Mouse (Mus musculus) hindbrain, embryonic 16.5 days (tissue): ENCODE results near the gene Rpl36-ps4. TPM values are rescaled to one million over a fixed set of nuclear protein-coding genes. Genes with fewer than 3 reads are reported as not detected.

Source experiments
- ATAC-seq: fragments of 200-750 bp; cut with Nextera tagmentation; 2 replicates; pipeline ENCODE4 v1.8.0; 2017; ENCODE audit warnings: moderate TSS enrichment, moderate library complexity
- H3K27ac ChIP-seq: fragments of 300-500 bp; sonication (generic); 2 replicates; pipeline ENCODE4 v1.5.1; 2014; ENCODE audit warnings: low read depth, mild to moderate bottlenecking, control low read depth, low read length, moderate library complexity
- H3K27me3 ChIP-seq: fragments of 300-500 bp; sonication (generic); replicated peaks from 2 replicates; pipeline ENCODE4 v1.6.1; 2014; ENCODE audit warnings: low read length; ENCODE audit not compliant: control insufficient read depth, insufficient read depth
- H3K36me3 ChIP-seq: fragments of 300-500 bp; sonication (generic); 2 replicates; pipeline ENCODE4 v1.6.1; 2014; ENCODE audit warnings: mild to moderate bottlenecking, low read length, moderate library complexity, mixed read lengths; ENCODE audit not compliant: control insufficient read depth, insufficient read depth
- H3K4me1 ChIP-seq: fragments of 300-500 bp; sonication (generic); 2 replicates; pipeline ENCODE4 v1.6.1; 2014; ENCODE audit warnings: low read depth, low read length; ENCODE audit not compliant: control insufficient read depth, insufficient read depth
- H3K4me2 ChIP-seq: fragments of 300-500 bp; sonication (generic); 2 replicates; pipeline ENCODE4 v1.6.1; 2014; ENCODE audit warnings: mild to moderate bottlenecking, low read length, control low read depth, moderate library complexity
- H3K4me3 ChIP-seq: fragments of 300-500 bp; sonication (generic); 2 replicates; pipeline ENCODE4 v1.5.1; 2014; ENCODE audit warnings: mild to moderate bottlenecking, low read length, control low read depth, moderate library complexity
- H3K9ac ChIP-seq: fragments of 300-500 bp; sonication (generic); 2 replicates; pipeline ENCODE4 v1.6.1; 2014; ENCODE audit warnings: low read depth, mild to moderate bottlenecking, control low read depth, low read length, moderate library complexity
- H3K9me3 ChIP-seq: fragments of 300-500 bp; sonication (generic); 2 replicates; pipeline ENCODE4 v1.6.1; 2014; ENCODE audit warnings: mild to moderate bottlenecking, low read length, moderate library complexity; ENCODE audit not compliant: control insufficient read depth
- WGBS: fragments of 180-500 bp; shearing (Covaris S2); extraction: QIAGEN DNeasy Blood & Tissue Kit; methylation state at CpG from one replicate; pipeline ENCODE4 v1.1.7; 2014; 5-methylcytosine and 5-hydroxymethylcytosine counted together
- polyA plus RNA-seq: library from polyadenylated mRNA; unstranded; fragments of >200 nt; fragmentation: Nextera tagmentation; extraction: Ambion mirVana; gene quantifications from 2 replicates; pipeline ENCODE4 v1.2.1, GENCODE M21; 2015

Rpl36-ps4 gene
- polyA plus RNA-seq, result not detected in 2 replicates

- no peak within 1 kb of the TSS for H3K9ac ChIP-seq
- H3K27ac ChIP-seq, result no peak within 1 kb of the TSS
- no peaks in the 10 kb centered on the region for H3K4me1 ChIP-seq
- H3K36me3 ChIP-seq, result no peaks in the 10 kb centered on the region
- no peak within 1 kb of the TSS for H3K4me2 ChIP-seq
- H3K9me3 ChIP-seq, result no peaks in the 10 kb centered on the region; the same call in 1 of the 2 replicates
- ATAC-seq, result no peak
- no peaks in the 10 kb centered on the region for H3K27me3 ChIP-seq
- WGBS, result 86% methylated on average over 5 of the region's 5 CpGs
- H3K4me3 ChIP-seq, result no peak within 1 kb of the TSS
These were observed at the start of gene Rpl36-ps4 for GRCm38 (mm10) chr17:87920677-87921076. Gene Rpl36-ps4, plus strand, starts transcription at chr17:87920977.

GRCm38 (mm10) chr17:87871461-87872126, 49.2 kb upstream of the Rpl36-ps4 start:
- Histone ChIP-seq H3K36me3 (no peaks in the 10 kb centered on the region), H3K9ac (no peak overlapping the region), H3K27me3 (no peaks in the 10 kb centered on the region; the same call in 1 of the 2 replicates), H3K9me3 (no peaks in the 10 kb centered on the region), H3K4me1 (peaks cover 6% of the 10 kb centered on the region), H3K4me3 (no peak overlapping the region), H3K4me2 (no peak overlapping the region), H3K27ac (no peak overlapping the region; the same call in 1 of the 2 replicates)
- 80% methylated on average over 13 of the region's 13 CpGs for WGBS
- ATAC-seq, result no peak

- WGBS, result 16% methylated on average over 4 of the region's 4 CpGs
- Histone ChIP-seq H3K4me1 (peaks cover 8% of the 10 kb centered on the region), H3K27ac (peak overlapping the region; percentile 37; the same call in 1 of the 2 replicates), H3K4me2 (no peak overlapping the region), H3K27me3 (no peaks in the 10 kb centered on the region; the same call in 1 of the 2 replicates), H3K4me3 (no peak overlapping the region), H3K9ac (no peak overlapping the region), H3K9me3 (no peaks in the 10 kb centered on the region), H3K36me3 (no peaks in the 10 kb centered on the region)
- ATAC-seq, result peak; percentile 72
These were observed 48.5 kb upstream of the Rpl36-ps4 start for GRCm38 (mm10) chr17:87872286-87872685.

GRCm38 (mm10) chr17:87873456-87873855, 47.3 kb upstream of the Rpl36-ps4 start:
- no peaks in the 10 kb centered on the region; the same call in 1 of the 2 replicates for H3K27me3 ChIP-seq
- no peak for ATAC-seq
- no peak overlapping the region for H3K4me2 ChIP-seq
- no peak overlapping the region for H3K27ac ChIP-seq
- no peaks in the 10 kb centered on the region for H3K36me3 ChIP-seq
- H3K4me1 ChIP-seq, result peaks cover 12% of the 10 kb centered on the region
- no peaks in the 10 kb centered on the region for H3K9me3 ChIP-seq
- no peak overlapping the region for H3K4me3 ChIP-seq
- WGBS, result 78% methylated on average over 7 of the region's 7 CpGs
- no peak overlapping the region for H3K9ac ChIP-seq

- H3K36me3 ChIP-seq, result no peaks in the 10 kb centered on the region
- H3K4me1 ChIP-seq, result peaks cover 12% of the 10 kb centered on the region
- H3K9ac ChIP-seq, result no peak overlapping the region
- no peak overlapping the region for H3K4me2 ChIP-seq
- 88% methylated on average over 4 of the region's 4 CpGs for WGBS
- H3K27me3 ChIP-seq, result no peaks in the 10 kb centered on the region; the same call in 1 of the 2 replicates
- no peak overlapping the region for H3K4me3 ChIP-seq
- no peaks in the 10 kb centered on the region for H3K9me3 ChIP-seq
- no peak for ATAC-seq
- no peak overlapping the region for H3K27ac ChIP-seq
These were observed 46.8 kb upstream of the Rpl36-ps4 start for GRCm38 (mm10) chr17:87873943-87874342.

- H3K27me3 ChIP-seq, result no peaks in the 10 kb centered on the region; the same call in 1 of the 2 replicates
- H3K4me3 ChIP-seq, result no peak overlapping the region
- ATAC-seq, result no peak
- 88% methylated on average over 8 of the region's 8 CpGs for WGBS
- H3K4me2 ChIP-seq, result no peak overlapping the region
- H3K9ac ChIP-seq, result no peak overlapping the region
- no peaks in the 10 kb centered on the region for H3K36me3 ChIP-seq
- H3K27ac ChIP-seq, result no peak overlapping the region
- no peaks in the 10 kb centered on the region for H3K9me3 ChIP-seq
- peaks cover 16% of the 10 kb centered on the region for H3K4me1 ChIP-seq
These were observed 45.3 kb upstream of the Rpl36-ps4 start for GRCm38 (mm10) chr17:87875346-87875920.

- H3K4me2 ChIP-seq, result no peak overlapping the region
- no peaks in the 10 kb centered on the region for H3K9me3 ChIP-seq
- no peak for ATAC-seq
- H3K27me3 ChIP-seq, result no peaks in the 10 kb centered on the region; the same call in 1 of the 2 replicates
- H3K27ac ChIP-seq, result no peak overlapping the region
- no peaks in the 10 kb centered on the region for H3K36me3 ChIP-seq
- 86% methylated on average over 11 of the region's 11 CpGs for WGBS
- no peak overlapping the region for H3K9ac ChIP-seq
- peaks cover 16% of the 10 kb centered on the region for H3K4me1 ChIP-seq
- no peak overlapping the region for H3K4me3 ChIP-seq
These were observed 44.3 kb upstream of the Rpl36-ps4 start for GRCm38 (mm10) chr17:87876295-87877000.

- Histone ChIP-seq H3K27ac (no peak overlapping the region; the same call in 1 of the 2 replicates), H3K9ac (peak overlapping the region; percentile 35; the same call in 1 of the 2 replicates)
These were observed 43.3 kb upstream of the Rpl36-ps4 start for GRCm38 (mm10) chr17:87877207-87878073.

More at GRCm38 (mm10) chr17:87877207-87878073, 43.3 kb upstream of the Rpl36-ps4 start:
- peak; percentile 84 for ATAC-seq
- H3K27me3 ChIP-seq, result no peaks in the 10 kb centered on the region; the same call in 1 of the 2 replicates
- no peaks in the 10 kb centered on the region for H3K9me3 ChIP-seq
- H3K4me2 ChIP-seq, result peak overlapping the region; percentile 31
- 8% methylated on average over 25 of the region's 25 CpGs for WGBS
- peaks cover 10% of the 10 kb centered on the region for H3K4me1 ChIP-seq
- no peaks in the 10 kb centered on the region for H3K36me3 ChIP-seq
- H3K4me3 ChIP-seq, result no peak overlapping the region
